Mouse (Mus musculus): ENCODE measurements at regions not wholly inside any gene's neighbourhood (a gene's known extent, or its start where the extent isn't known, plus 50 kb on each side); places are given as distances from the start of the nearest gene placed in this dataset.

GRCm38 (mm10) chr2:48501387-48501786 lies 312.5 kb upstream of the Acvr2a start:
- 40% methylated on average over 2 of the region's 2 CpGs for WGBS
- Histone ChIP-seq H3K4me1 (replicated peaks; ENCODE audit: control insufficient read depth, insufficient read depth, low read length) (no peaks in the 10 kb centered on the region), H3K27ac (ENCODE audit: low read depth) (no peak overlapping the region), H3K9ac (ENCODE audit: low read length) (no peak overlapping the region), H3K4me3 (ENCODE audit: low read depth, low read length) (no peak overlapping the region), H3K4me2 (ENCODE audit: low read length) (no peak overlapping the region), H3K9me3 (ENCODE audit: control insufficient read depth, low read length) (no peaks in the 10 kb centered on the region), H3K36me3 (ENCODE audit: control insufficient read depth, insufficient read depth, low read length) (no peaks in the 10 kb centered on the region), H3K27me3 (replicated peaks; ENCODE audit: control insufficient read depth, insufficient read depth, low read length) (no peaks in the 10 kb centered on the region)
- DNase-seq (ENCODE audit: low spot score) (no peak), ATAC-seq (replicated peaks; ENCODE audit: low FRiP score, low TSS enrichment, low read depth) (no peak)

GRCm38 (mm10) chr2:48513848-48514247 lies 300.1 kb upstream of the Acvr2a start:
- no peak for ATAC-seq (replicated peaks; ENCODE audit: low FRiP score, low TSS enrichment, low read depth)
- H3K4me1 ChIP-seq (replicated peaks; ENCODE audit: control insufficient read depth, insufficient read depth, low read length) = no peaks in the 10 kb centered on the region
- H3K36me3 ChIP-seq (ENCODE audit: control insufficient read depth, insufficient read depth, low read length) = no peaks in the 10 kb centered on the region
- H3K27me3 ChIP-seq (replicated peaks; ENCODE audit: control insufficient read depth, insufficient read depth, low read length) = no peaks in the 10 kb centered on the region
- no peak overlapping the region for H3K9ac ChIP-seq (ENCODE audit: low read length)
- H3K9me3 ChIP-seq (ENCODE audit: control insufficient read depth, low read length) = no peaks in the 10 kb centered on the region
- no peak for DNase-seq (ENCODE audit: low spot score)
- H3K27ac ChIP-seq (ENCODE audit: low read depth) = no peak overlapping the region
- no peak overlapping the region for H3K4me3 ChIP-seq (ENCODE audit: low read depth, low read length)
- no peak overlapping the region for H3K4me2 ChIP-seq (ENCODE audit: low read length)

GRCm38 (mm10) chr2:48519838-48520404 lies 294.0 kb upstream of the Acvr2a start:
- H3K4me2 ChIP-seq (ENCODE audit: low read length) = no peak overlapping the region
- DNase-seq (ENCODE audit: low spot score) (no peak), ATAC-seq (replicated peaks; ENCODE audit: low FRiP score, low TSS enrichment, low read depth) (no peak)
- H3K27me3 ChIP-seq (replicated peaks; ENCODE audit: control insufficient read depth, insufficient read depth, low read length) = no peaks in the 10 kb centered on the region
- no peak overlapping the region for H3K27ac ChIP-seq (ENCODE audit: low read depth)
- H3K4me1 ChIP-seq (replicated peaks; ENCODE audit: control insufficient read depth, insufficient read depth, low read length) = no peaks in the 10 kb centered on the region
- H3K9me3 ChIP-seq (ENCODE audit: control insufficient read depth, low read length) = no peaks in the 10 kb centered on the region
- H3K4me3 ChIP-seq (ENCODE audit: low read depth, low read length) = no peak overlapping the region
- no peak overlapping the region for H3K9ac ChIP-seq (ENCODE audit: low read length)
- no peaks in the 10 kb centered on the region for H3K36me3 ChIP-seq (ENCODE audit: control insufficient read depth, insufficient read depth, low read length)
- 72% methylated on average over 5 of the region's 5 CpGs for WGBS

GRCm38 (mm10) chr2:48520535-48520971 lies 293.4 kb upstream of the Acvr2a start:
- no peak overlapping the region for H3K4me2 ChIP-seq (ENCODE audit: low read length)
- no peak overlapping the region for H3K4me3 ChIP-seq (ENCODE audit: low read depth, low read length)
- no peaks in the 10 kb centered on the region for H3K9me3 ChIP-seq (ENCODE audit: control insufficient read depth, low read length)
- no peak for ATAC-seq (replicated peaks; ENCODE audit: low FRiP score, low TSS enrichment, low read depth)
- no peaks in the 10 kb centered on the region for H3K4me1 ChIP-seq (replicated peaks; ENCODE audit: control insufficient read depth, insufficient read depth, low read length)
- no peak for DNase-seq (ENCODE audit: low spot score)
- H3K9ac ChIP-seq (ENCODE audit: low read length) = no peak overlapping the region
- no peaks in the 10 kb centered on the region for H3K36me3 ChIP-seq (ENCODE audit: control insufficient read depth, insufficient read depth, low read length)
- H3K27ac ChIP-seq (ENCODE audit: low read depth) = no peak overlapping the region
- no peaks in the 10 kb centered on the region for H3K27me3 ChIP-seq (replicated peaks; ENCODE audit: control insufficient read depth, insufficient read depth, low read length)
- WGBS = 65% methylated on average over 2 of the region's 2 CpGs

GRCm38 (mm10) chr2:48535453-48535852 lies 278.5 kb upstream of the Acvr2a start:
- no peak overlapping the region for H3K4me3 ChIP-seq (ENCODE audit: low read depth, low read length)
- H3K9me3 ChIP-seq (ENCODE audit: control insufficient read depth, low read length) = no peaks in the 10 kb centered on the region
- WGBS = 74% methylated on average over 2 of the region's 2 CpGs
- no peaks in the 10 kb centered on the region for H3K27me3 ChIP-seq (replicated peaks; ENCODE audit: control insufficient read depth, insufficient read depth, low read length)
- no peak for DNase-seq (ENCODE audit: low spot score)
- no peak overlapping the region for H3K27ac ChIP-seq (ENCODE audit: low read depth)
- H3K4me1 ChIP-seq (replicated peaks; ENCODE audit: control insufficient read depth, insufficient read depth, low read length) = no peaks in the 10 kb centered on the region
- ATAC-seq (replicated peaks; ENCODE audit: low FRiP score, low TSS enrichment, low read depth) = no peak
- H3K9ac ChIP-seq (ENCODE audit: low read length) = no peak overlapping the region
- no peaks in the 10 kb centered on the region for H3K36me3 ChIP-seq (ENCODE audit: control insufficient read depth, insufficient read depth, low read length)
- no peak overlapping the region for H3K4me2 ChIP-seq (ENCODE audit: low read length)

GRCm38 (mm10) chr2:48536930-48537329 lies 277.0 kb upstream of the Acvr2a start:
- no peak overlapping the region for H3K9ac ChIP-seq (ENCODE audit: low read length)
- H3K4me2 ChIP-seq (ENCODE audit: low read length) = no peak overlapping the region
- no peaks in the 10 kb centered on the region for H3K4me1 ChIP-seq (replicated peaks; ENCODE audit: control insufficient read depth, insufficient read depth, low read length)
- no peaks in the 10 kb centered on the region for H3K9me3 ChIP-seq (ENCODE audit: control insufficient read depth, low read length)
- no peak overlapping the region for H3K4me3 ChIP-seq (ENCODE audit: low read depth, low read length)
- no peaks in the 10 kb centered on the region for H3K36me3 ChIP-seq (ENCODE audit: control insufficient read depth, insufficient read depth, low read length)
- ATAC-seq (replicated peaks; ENCODE audit: low FRiP score, low TSS enrichment, low read depth) = no peak
- WGBS = 84% methylated on average over 4 of the region's 4 CpGs
- H3K27ac ChIP-seq (ENCODE audit: low read depth) = no peak overlapping the region
- H3K27me3 ChIP-seq (replicated peaks; ENCODE audit: control insufficient read depth, insufficient read depth, low read length) = no peaks in the 10 kb centered on the region
- DNase-seq (ENCODE audit: low spot score) = no peak

GRCm38 (mm10) chr2:48538668-48539341 lies 275.1 kb upstream of the Acvr2a start:
- WGBS = 63% methylated on average over 13 of the region's 13 CpGs
- no peak overlapping the region for H3K4me2 ChIP-seq (ENCODE audit: low read length)
- no peak overlapping the region for H3K9ac ChIP-seq (ENCODE audit: low read length)

GRCm38 (mm10) chr2:48539465-48540055 lies 274.3 kb upstream of the Acvr2a start:
- DNase-seq (ENCODE audit: low spot score) = no peak
- no peaks in the 10 kb centered on the region for H3K4me1 ChIP-seq (replicated peaks; ENCODE audit: control insufficient read depth, insufficient read depth, low read length)
- H3K27me3 ChIP-seq (replicated peaks; ENCODE audit: control insufficient read depth, insufficient read depth, low read length) = no peaks in the 10 kb centered on the region
- no peaks in the 10 kb centered on the region for H3K36me3 ChIP-seq (ENCODE audit: control insufficient read depth, insufficient read depth, low read length)
- no peak overlapping the region for H3K27ac ChIP-seq (ENCODE audit: low read depth)
- no peak for ATAC-seq (replicated peaks; ENCODE audit: low FRiP score, low TSS enrichment, low read depth)
- H3K9me3 ChIP-seq (ENCODE audit: control insufficient read depth, low read length) = no peaks in the 10 kb centered on the region
- no peak overlapping the region for H3K4me2 ChIP-seq (ENCODE audit: low read length)
- WGBS = 81% methylated on average over 4 of the region's 4 CpGs
- H3K4me3 ChIP-seq (ENCODE audit: low read depth, low read length) = no peak overlapping the region
- no peak overlapping the region for H3K9ac ChIP-seq (ENCODE audit: low read length)

More at GRCm38 (mm10) chr2:48538668-48539341, 275.1 kb upstream of the Acvr2a start:
- DNase-seq (ENCODE audit: low spot score) (no peak), ATAC-seq (replicated peaks; ENCODE audit: low FRiP score, low TSS enrichment, low read depth) (no peak)
- no peaks in the 10 kb centered on the region for H3K36me3 ChIP-seq (ENCODE audit: control insufficient read depth, insufficient read depth, low read length)
- H3K27me3 ChIP-seq (replicated peaks; ENCODE audit: control insufficient read depth, insufficient read depth, low read length) = no peaks in the 10 kb centered on the region
- H3K27ac ChIP-seq (ENCODE audit: low read depth) = no peak overlapping the region
- no peaks in the 10 kb centered on the region for H3K9me3 ChIP-seq (ENCODE audit: control insufficient read depth, low read length)
- no peaks in the 10 kb centered on the region for H3K4me1 ChIP-seq (replicated peaks; ENCODE audit: control insufficient read depth, insufficient read depth, low read length)
- H3K4me3 ChIP-seq (ENCODE audit: low read depth, low read length) = no peak overlapping the region

GRCm38 (mm10) chr2:48544377-48544776 lies 269.5 kb upstream of the Acvr2a start:
- H3K36me3 ChIP-seq (ENCODE audit: control insufficient read depth, insufficient read depth, low read length) = no peaks in the 10 kb centered on the region
- no peak for DNase-seq (ENCODE audit: low spot score)
- no peak; the same call in 1 of the 2 replicates for ATAC-seq (replicated peaks; ENCODE audit: low FRiP score, low TSS enrichment, low read depth)
- no peak overlapping the region for H3K4me2 ChIP-seq (ENCODE audit: low read length)
- H3K4me3 ChIP-seq (ENCODE audit: low read depth, low read length) = no peak overlapping the region
- no peaks in the 10 kb centered on the region for H3K4me1 ChIP-seq (replicated peaks; ENCODE audit: control insufficient read depth, insufficient read depth, low read length)
- H3K9ac ChIP-seq (ENCODE audit: low read length) = no peak overlapping the region
- H3K9me3 ChIP-seq (ENCODE audit: control insufficient read depth, low read length) = no peaks in the 10 kb centered on the region
- no peaks in the 10 kb centered on the region for H3K27me3 ChIP-seq (replicated peaks; ENCODE audit: control insufficient read depth, insufficient read depth, low read length)
- H3K27ac ChIP-seq (ENCODE audit: low read depth) = no peak overlapping the region
- 66% methylated on average over 4 of the region's 4 CpGs for WGBS

Data from intestine, embryonic 14.5 days (tissue).